Mouse (Mus musculus) forebrain, embryonic 12.5 days (tissue): ENCODE measurements around the gene 2610528J11Rik. TPM values are rescaled to one million over a fixed set of nuclear protein-coding genes. Genes with fewer than 3 reads are reported as not detected.
A peak's percentile ranks its signal among the peaks of the same experiment; 100 is the strongest.
"Not testable (repeated sequence)": the region's sequence is repeated elsewhere in the genome, so short reads cannot be mapped to it uniquely, and the experiment has no call there.

Source experiments
- ATAC-seq: fragments of 200-750 bp; cut with Nextera tagmentation; 2 replicates; pipeline ENCODE4 v1.8.0; 2017; ENCODE audit warnings: moderate TSS enrichment; ENCODE audit not compliant: low FRiP score
- H3K27ac ChIP-seq: fragments of 300-500 bp; sonication (generic); 2 replicates; pipeline ENCODE4 v1.5.1; 2016; ENCODE audit warnings: mild to moderate bottlenecking
- H3K27me3 ChIP-seq: fragments of 300-500 bp; sonication (generic); 2 replicates; pipeline ENCODE4 v1.6.1; 2016; ENCODE audit warnings: mild to moderate bottlenecking
- H3K36me3 ChIP-seq: fragments of 300-500 bp; sonication (generic); replicated peaks from 2 replicates; pipeline ENCODE4 v1.6.1; 2016; ENCODE audit warnings: mild to moderate bottlenecking
- H3K4me1 ChIP-seq: fragments of 300-500 bp; sonication (generic); 2 replicates; pipeline ENCODE4 v1.6.1; 2016
- H3K4me2 ChIP-seq: fragments of 300-500 bp; sonication (generic); 2 replicates; pipeline ENCODE4 v1.6.1; 2016; ENCODE audit warnings: mild to moderate bottlenecking, moderate library complexity
- H3K4me3 ChIP-seq: fragments of 300-500 bp; sonication (generic); replicated peaks from 2 replicates; pipeline ENCODE4 v1.5.1; 2016; ENCODE audit warnings: mild to moderate bottlenecking
- H3K9ac ChIP-seq: fragments of 300-500 bp; sonication (generic); 2 replicates; pipeline ENCODE4 v1.6.1; 2016; ENCODE audit warnings: mild to moderate bottlenecking
- H3K9me3 ChIP-seq: fragments of 300-500 bp; sonication (generic); 2 replicates; pipeline ENCODE4 v1.6.1; 2016
- WGBS: fragments of 180-500 bp; shearing (Covaris S2); methylation state at CpG from one replicate; pipeline ENCODE4 v1.1.7; 2016; 5-methylcytosine and 5-hydroxymethylcytosine counted together
- polyA plus RNA-seq: library from polyadenylated mRNA; unstranded; fragments of >200 nt; fragmentation: Nextera tagmentation; extraction: Ambion mirVana; gene quantifications from 2 replicates; pipeline ENCODE4 v1.2.1, GENCODE M21; 2016

The 2610528J11Rik gene
- polyA plus RNA-seq, 1 experiment from 2014 or later = 0.27 TPM

GRCm38 (mm10) chr4:118543592-118544260 is 16.9 kb downstream of the 2610528J11Rik start, which contains the start of gene Tmem125:
Tmem125 (minus strand) TSS chr4:118544044.
- H3K9ac ChIP-seq = no peak within 1 kb of the TSS; the same call in 1 of the 2 replicates

GRCm38 (mm10) chr4:118544441-118545127 is 17.8 kb downstream of the 2610528J11Rik start:
- 77% methylated on average over 14 of the region's 14 CpGs for WGBS

More at GRCm38 (mm10) chr4:118543592-118544260, 16.9 kb downstream of the 2610528J11Rik start, which contains the start of gene Tmem125:
- peaks cover 9% of the 10 kb centered on the region; the same call in 1 of the 2 replicates for H3K4me1 ChIP-seq
- H3K27me3 ChIP-seq = peaks cover 20% of the 10 kb centered on the region
- peak within 1 kb of the TSS; percentile 29 for H3K4me3 ChIP-seq
- no peak within 1 kb of the TSS for H3K27ac ChIP-seq
- 0 out of 2 replicates have a peak, but pooled peaks have one; percentile 33 for ATAC-seq
- WGBS = 2% methylated on average over 24 of the region's 24 CpGs
- H3K4me2 ChIP-seq = peak within 1 kb of the TSS; percentile 57
- 0 out of 2 replicates have a peak, but pooled peaks cover 3% of the 10 kb centered on the region for H3K9me3 ChIP-seq
- no peaks in the 10 kb centered on the region for H3K36me3 ChIP-seq

GRCm38 (mm10) chr4:118547424-118548129 is 20.8 kb downstream of the 2610528J11Rik start:
- H3K9me3 ChIP-seq, H3K27me3 ChIP-seq, H3K36me3 ChIP-seq, H3K27ac ChIP-seq, H3K4me3 ChIP-seq, H3K4me2 ChIP-seq, ATAC-seq, H3K4me1 ChIP-seq, H3K9ac ChIP-seq: not testable (repeated sequence)
- WGBS = 90% methylated on average over 23 of the region's 23 CpGs

More at GRCm38 (mm10) chr4:118544441-118545127, 17.8 kb downstream of the 2610528J11Rik start:
- peaks cover 9% of the 10 kb centered on the region; the same call in 1 of the 2 replicates for H3K4me1 ChIP-seq
- 0 out of 2 replicates have a peak, but pooled peaks cover 3% of the 10 kb centered on the region for H3K9me3 ChIP-seq
- no peak overlapping the region for H3K4me3 ChIP-seq
- H3K27me3 ChIP-seq = peaks cover 20% of the 10 kb centered on the region
- no peak overlapping the region for H3K27ac ChIP-seq
- H3K36me3 ChIP-seq = no peaks in the 10 kb centered on the region
- H3K4me2 ChIP-seq = no peak overlapping the region
- no peak for ATAC-seq
- no peak overlapping the region for H3K9ac ChIP-seq

GRCm38 (mm10) chr4:118548130-118548480 is 21.3 kb downstream of the 2610528J11Rik start:
- H3K27me3 ChIP-seq, H3K4me2 ChIP-seq, H3K27ac ChIP-seq, H3K36me3 ChIP-seq, H3K9ac ChIP-seq, H3K4me1 ChIP-seq, ATAC-seq, H3K4me3 ChIP-seq, H3K9me3 ChIP-seq: not testable (repeated sequence)
- WGBS = 88% methylated on average over 10 of the region's 10 CpGs

GRCm38 (mm10) chr4:118553039-118553649 is 26.3 kb downstream of the 2610528J11Rik start:
- no peaks in the 10 kb centered on the region for H3K9me3 ChIP-seq
- no peaks in the 10 kb centered on the region for H3K27me3 ChIP-seq
- WGBS = 86% methylated on average over 3 of the region's 3 CpGs
- ATAC-seq = no peak
- no peaks in the 10 kb centered on the region for H3K36me3 ChIP-seq
- no peak overlapping the region for H3K4me3 ChIP-seq
- H3K9ac ChIP-seq = no peak overlapping the region
- no peak overlapping the region for H3K27ac ChIP-seq
- no peaks in the 10 kb centered on the region for H3K4me1 ChIP-seq
- no peak overlapping the region for H3K4me2 ChIP-seq

- H3K27me3 ChIP-seq = peaks cover 2% of the 10 kb centered on the region
- no peak overlapping the region for H3K4me2 ChIP-seq
- ATAC-seq = no peak
- H3K9ac ChIP-seq = no peak overlapping the region
- H3K27ac ChIP-seq = no peak overlapping the region
- no peaks in the 10 kb centered on the region for H3K36me3 ChIP-seq
- 71% methylated on average over 13 of the region's 13 CpGs for WGBS
- no peaks in the 10 kb centered on the region for H3K9me3 ChIP-seq
- H3K4me1 ChIP-seq = peaks cover 12% of the 10 kb centered on the region; the same call in 1 of the 2 replicates
- H3K4me3 ChIP-seq = no peak overlapping the region
These were observed 37.5 kb downstream of the 2610528J11Rik start for GRCm38 (mm10) chr4:118564062-118564925.

- no peak for ATAC-seq
- WGBS = 32% methylated on average over 3 of the region's 3 CpGs
These were observed 38.1 kb downstream of the 2610528J11Rik start for GRCm38 (mm10) chr4:118564926-118565279.

GRCm38 (mm10) chr4:118566161-118566676 is 39.4 kb downstream of the 2610528J11Rik start:
- H3K4me2 ChIP-seq = no peak overlapping the region
- no peaks in the 10 kb centered on the region for H3K36me3 ChIP-seq
- 32% methylated on average over 7 of the region's 7 CpGs for WGBS
- H3K9me3 ChIP-seq = no peaks in the 10 kb centered on the region
- no peak overlapping the region for H3K9ac ChIP-seq
- no peak overlapping the region for H3K27ac ChIP-seq
- ATAC-seq = no peak
- H3K27me3 ChIP-seq = peaks cover 5% of the 10 kb centered on the region
- H3K4me3 ChIP-seq = no peak overlapping the region
- H3K4me1 ChIP-seq = peaks cover 12% of the 10 kb centered on the region; the same call in 1 of the 2 replicates

More at GRCm38 (mm10) chr4:118564926-118565279, 38.1 kb downstream of the 2610528J11Rik start:
- H3K27ac ChIP-seq = no peak overlapping the region
- no peaks in the 10 kb centered on the region for H3K9me3 ChIP-seq
- no peaks in the 10 kb centered on the region for H3K36me3 ChIP-seq
- H3K9ac ChIP-seq = no peak overlapping the region
- no peak overlapping the region for H3K4me2 ChIP-seq
- H3K4me3 ChIP-seq = no peak overlapping the region
- peaks cover 12% of the 10 kb centered on the region; the same call in 1 of the 2 replicates for H3K4me1 ChIP-seq
- peaks cover 5% of the 10 kb centered on the region for H3K27me3 ChIP-seq

GRCm38 (mm10) chr4:118568709-118569108 is 41.9 kb downstream of the 2610528J11Rik start:
- Histone ChIP-seq H3K27me3 (peaks cover 5% of the 10 kb centered on the region), H3K9ac (no peak overlapping the region), H3K4me2 (no peak overlapping the region), H3K4me3 (no peak overlapping the region), H3K4me1 (peaks cover 12% of the 10 kb centered on the region; the same call in 1 of the 2 replicates), H3K9me3 (no peaks in the 10 kb centered on the region), H3K36me3 (no peaks in the 10 kb centered on the region), H3K27ac (no peak overlapping the region)
- ATAC-seq = no peak
- WGBS = 80% methylated on average over 10 of the region's 10 CpGs

- no peak for ATAC-seq
- Histone ChIP-seq H3K4me2 (no peak overlapping the region), H3K9me3 (no peaks in the 10 kb centered on the region), H3K9ac (no peak overlapping the region), H3K27me3 (peaks cover 5% of the 10 kb centered on the region), H3K27ac (no peak overlapping the region), H3K4me1 (peaks cover 7% of the 10 kb centered on the region; the same call in 1 of the 2 replicates), H3K36me3 (no peaks in the 10 kb centered on the region), H3K4me3 (no peak overlapping the region)
- WGBS = 85% methylated on average over 23 of the region's 23 CpGs
These were observed 42.5 kb downstream of the 2610528J11Rik start for GRCm38 (mm10) chr4:118569320-118569719.

GRCm38 (mm10) chr4:118571441-118571840 is 44.6 kb downstream of the 2610528J11Rik start:
- no peak for ATAC-seq
- Histone ChIP-seq H3K27ac (no peak overlapping the region), H3K36me3 (no peaks in the 10 kb centered on the region), H3K9ac (no peak overlapping the region), H3K9me3 (no peaks in the 10 kb centered on the region), H3K4me1 (no peaks in the 10 kb centered on the region), H3K27me3 (peaks cover 6% of the 10 kb centered on the region), H3K4me2 (no peak overlapping the region), H3K4me3 (no peak overlapping the region)
- 86% methylated on average over 14 of the region's 15 CpGs for WGBS
